Mouse (Mus musculus): ENCODE data around the gene Jazf1.

- no peak for TF ChIP-seq CHD1 (IDR thresholded peaks at IDR 0.05; ENCODE audit: low read depth, low read length)
- no peak for TF ChIP-seq POLR2A (IDR thresholded peaks at IDR 0.05; ENCODE audit: control insufficient read depth in 1 of 2, insufficient read depth in 1 of 2, low read depth in 1 of 2, low read length in 2 of 2, poor library complexity in 1 of 2)
- TF ChIP-seq HCFC1 (IDR thresholded peaks at IDR 0.05; ENCODE audit: low read depth, low read length), result no peak
- no peak for TF ChIP-seq RCOR1 (IDR thresholded peaks at IDR 0.05; ENCODE audit: low read depth, low read length)
Observed at GRCm38 (mm10) chr6:53006032-53006431, 62.4 kb downstream of the Jazf1 start.
